Mouse (Mus musculus): ENCODE measurements around the gene Hspa12b.

Hspa12b gene

GRCm38 (mm10) chr2:131145121-131145520 is 18.0 kb downstream of the Hspa12b start:
- in situ Hi-C loops (cut with MboI; ENCODE audit: unreplicated experiment in 2 of 2), result loop anchor here in 1 of 2 experiments (5.0 kb wide), 1 partner anchor 53 kb away; no protein-coding TSS in a partner anchor

GRCm38 (mm10) chr2:131145536-131145935 is 18.5 kb downstream of the Hspa12b start:
- in situ Hi-C loops (cut with MboI; ENCODE audit: unreplicated experiment in 2 of 2), result loop anchor here in 1 of 2 experiments (5.0 kb wide), 1 partner anchor 53 kb away; no protein-coding TSS in a partner anchor

GRCm38 (mm10) chr2:131146193-131147042 is 19.3 kb downstream of the Hspa12b start:
- in situ Hi-C loops (cut with MboI; ENCODE audit: unreplicated experiment in 2 of 2), result loop anchor here in 1 of 2 experiments (5.0 kb wide), 1 partner anchor 54 kb away; no protein-coding TSS in a partner anchor

GRCm38 (mm10) chr2:131147043-131147365 is 19.9 kb downstream of the Hspa12b start:
- in situ Hi-C loops (cut with MboI; ENCODE audit: unreplicated experiment in 2 of 2), result loop anchor here in 1 of 2 experiments (5.0 kb wide), 1 partner anchor 55 kb away; no protein-coding TSS in a partner anchor

GRCm38 (mm10) chr2:131148353-131149253 is 21.5 kb downstream of the Hspa12b start:
- in situ Hi-C loops (cut with MboI; ENCODE audit: unreplicated experiment in 2 of 2), result loop anchor here in 1 of 2 experiments (5.0 kb wide), 1 partner anchor 56 kb away; no protein-coding TSS in a partner anchor

GRCm38 (mm10) chr2:131149254-131149578 is 22.1 kb downstream of the Hspa12b start:
- in situ Hi-C loops (cut with MboI; ENCODE audit: unreplicated experiment in 2 of 2), result loop anchor here in 1 of 2 experiments (5.0 kb wide), 1 partner anchor 57 kb away; no protein-coding TSS in a partner anchor

- in situ Hi-C loops (cut with MboI; ENCODE audit: unreplicated experiment in 2 of 2), result no loop called here
These were observed 25.2 kb downstream of the Hspa12b start for GRCm38 (mm10) chr2:131152166-131152730.

- in situ Hi-C loops (cut with MboI; ENCODE audit: unreplicated experiment in 2 of 2), result no loop called here
These were observed 27.0 kb downstream of the Hspa12b start for GRCm38 (mm10) chr2:131154036-131154435.

- in situ Hi-C loops (cut with MboI; ENCODE audit: unreplicated experiment in 2 of 2), result no loop called here
These were observed 29.9 kb downstream of the Hspa12b start for GRCm38 (mm10) chr2:131156987-131157386.

GRCm38 (mm10) chr2:131159491-131159910 is 32.4 kb downstream of the Hspa12b start:
- in situ Hi-C loops (cut with MboI; ENCODE audit: unreplicated experiment in 2 of 2), result no loop called here

GRCm38 (mm10) chr2:131159938-131160581 is 33.0 kb downstream of the Hspa12b start, which contains the start of gene 1700037H04Rik:
Gene 1700037H04Rik (minus strand): TSS chr2:131160081.
- in situ Hi-C loops (cut with MboI; ENCODE audit: unreplicated experiment in 2 of 2), result no loop called here

- in situ Hi-C loops (cut with MboI; ENCODE audit: unreplicated experiment in 2 of 2), result no loop called here
These were observed 33.6 kb downstream of the Hspa12b start for GRCm38 (mm10) chr2:131160671-131161111.

GRCm38 (mm10) chr2:131163924-131164323 is 36.8 kb downstream of the Hspa12b start:
- in situ Hi-C loops (cut with MboI; ENCODE audit: unreplicated experiment in 2 of 2), result no loop called here

GRCm38 (mm10) chr2:131166172-131166571 is 39.1 kb downstream of the Hspa12b start:
- in situ Hi-C loops (cut with MboI; ENCODE audit: unreplicated experiment in 2 of 2), result no loop called here

GRCm38 (mm10) chr2:131167984-131168383 is 40.9 kb downstream of the Hspa12b start:
- in situ Hi-C loops (cut with MboI; ENCODE audit: unreplicated experiment in 2 of 2), result no loop called here

GRCm38 (mm10) chr2:131168914-131169313 is 41.8 kb downstream of the Hspa12b start:
- in situ Hi-C loops (cut with MboI; ENCODE audit: unreplicated experiment in 2 of 2), result no loop called here

GRCm38 (mm10) chr2:131170936-131171335 is 43.9 kb downstream of the Hspa12b start:
- in situ Hi-C loops (cut with MboI; ENCODE audit: unreplicated experiment in 2 of 2), result no loop called here

- in situ Hi-C loops (cut with MboI; ENCODE audit: unreplicated experiment in 2 of 2), result no loop called here
These were observed 44.5 kb downstream of the Hspa12b start for GRCm38 (mm10) chr2:131171401-131172104.

GRCm38 (mm10) chr2:131172322-131172721 is 45.2 kb downstream of the Hspa12b start:
- in situ Hi-C loops (cut with MboI; ENCODE audit: unreplicated experiment in 2 of 2), result no loop called here

All from v-Abl transformed pro-B cells (cell line).